Mouse (Mus musculus) mesoderm, embryonic 11.5 days (tissue): ENCODE results near the gene Dennd1c.

Source experiments
- DNase-seq: peaks from one replicate; pipeline ENCODE4 v3.0.0-alpha.2; 2012; ENCODE audit warnings: low read depth, low spot score

Gene Dennd1c

GRCm38 (mm10) chr17:57078336-57078735, at the start of gene Dennd1c:
Gene Dennd1c (minus strand): TSS chr17:57078514.
- DNase-seq, result no peak

GRCm38 (mm10) chr17:57125853-57126622, 47.7 kb upstream of the Dennd1c start:
- no peak for DNase-seq

GRCm38 (mm10) chr17:57124792-57125191, 46.5 kb upstream of the Dennd1c start:
- no peak for DNase-seq

GRCm38 (mm10) chr17:57123192-57124118, 45.1 kb upstream of the Dennd1c start:
- DNase-seq, result no peak

- no peak for DNase-seq
These were observed 43.5 kb upstream of the Dennd1c start for GRCm38 (mm10) chr17:57121856-57122255.

GRCm38 (mm10) chr17:57118524-57119349, 40.4 kb upstream of the Dennd1c start:
- DNase-seq, result peak; percentile 38

GRCm38 (mm10) chr17:57116801-57117200, 38.5 kb upstream of the Dennd1c start:
- DNase-seq, result no peak

GRCm38 (mm10) chr17:57112768-57113474, 34.6 kb upstream of the Dennd1c start:
- no peak for DNase-seq

GRCm38 (mm10) chr17:57110005-57110404, 31.7 kb upstream of the Dennd1c start:
- no peak for DNase-seq

GRCm38 (mm10) chr17:57108666-57109171, 30.4 kb upstream of the Dennd1c start:
- no peak for DNase-seq

- no peak for DNase-seq
These were observed 29.8 kb upstream of the Dennd1c start for GRCm38 (mm10) chr17:57108040-57108665.

GRCm38 (mm10) chr17:57107064-57107463, 28.8 kb upstream of the Dennd1c start:
- no peak for DNase-seq

- no peak for DNase-seq
These were observed 27.7 kb upstream of the Dennd1c start for GRCm38 (mm10) chr17:57106035-57106368.

GRCm38 (mm10) chr17:57105181-57106034, 27.1 kb upstream of the Dennd1c start, which contains the start of gene Tnfsf9:
Gene Tnfsf9 (plus strand): TSS chr17:57105325.
- peak; percentile 66 for DNase-seq

GRCm38 (mm10) chr17:57104496-57104895, 26.2 kb upstream of the Dennd1c start:
- DNase-seq, result no peak

- no peak for DNase-seq
These were observed 24.0 kb upstream of the Dennd1c start for GRCm38 (mm10) chr17:57102276-57102675.

GRCm38 (mm10) chr17:57099629-57100325, 21.5 kb upstream of the Dennd1c start:
- DNase-seq, result no peak

GRCm38 (mm10) chr17:57098321-57098720, 20.0 kb upstream of the Dennd1c start:
- DNase-seq, result no peak

- DNase-seq, result peak; percentile 82
These were observed 18.3 kb upstream of the Dennd1c start for GRCm38 (mm10) chr17:57096623-57096920.
